Mouse (Mus musculus) kidney, adult 11 months (tissue): ENCODE data around the gene Guca1a.
"Not testable (repeated sequence)": the region's sequence is repeated elsewhere in the genome, so short reads cannot be mapped to it uniquely, and the experiment has no call there.

ENCODE experiments used
- DNase-seq: peaks from one replicate; pipeline ENCODE4 v3.0.0; 2022

The Guca1a gene

GRCm38 (mm10) chr17:47400451-47400850, at the start of gene Guca1a:
Gene Guca1a, minus strand, starts transcription at chr17:47400584.
- DNase-seq: no peak

- no peak for DNase-seq
Observed at GRCm38 (mm10) chr17:47449432-47449831, 49.0 kb upstream of the Guca1a start.

- no peak for DNase-seq
Observed at GRCm38 (mm10) chr17:47448523-47449372, 48.4 kb upstream of the Guca1a start.

- no peak for DNase-seq
Observed at GRCm38 (mm10) chr17:47446561-47446960, 46.2 kb upstream of the Guca1a start.

GRCm38 (mm10) chr17:47446025-47446424, 45.6 kb upstream of the Guca1a start:
- DNase-seq: no peak

- DNase-seq: no peak
Observed at GRCm38 (mm10) chr17:47445518-47445917, 45.1 kb upstream of the Guca1a start.

- DNase-seq: no peak
Observed at GRCm38 (mm10) chr17:47444113-47444512, 43.7 kb upstream of the Guca1a start.

GRCm38 (mm10) chr17:47442271-47442670, 41.9 kb upstream of the Guca1a start:
- DNase-seq: no peak

GRCm38 (mm10) chr17:47441296-47442051, 41.1 kb upstream of the Guca1a start:
- peak; percentile 70 for DNase-seq

- peak; percentile 67 for DNase-seq
Observed at GRCm38 (mm10) chr17:47440359-47440890, 40.0 kb upstream of the Guca1a start.

GRCm38 (mm10) chr17:47439396-47440028, 39.1 kb upstream of the Guca1a start:
- DNase-seq: peak; percentile 23

- no peak for DNase-seq
Observed at GRCm38 (mm10) chr17:47438611-47439010, 38.2 kb upstream of the Guca1a start.

- no peak for DNase-seq
Observed at GRCm38 (mm10) chr17:47436907-47437547, 36.6 kb upstream of the Guca1a start, which contains the start of gene 1700001C19Rik. Gene 1700001C19Rik, minus strand, starts transcription at chr17:47437376.

GRCm38 (mm10) chr17:47436156-47436906, 35.9 kb upstream of the Guca1a start, which contains the start of gene AI661453:
Gene AI661453, plus strand, starts transcription at chr17:47436615.
- peak; percentile 82 for DNase-seq

- no peak for DNase-seq
Observed at GRCm38 (mm10) chr17:47430815-47431214, 30.4 kb upstream of the Guca1a start.

GRCm38 (mm10) chr17:47428831-47429304, 28.5 kb upstream of the Guca1a start:
- DNase-seq: peak; percentile 25

- DNase-seq: no peak
Observed at GRCm38 (mm10) chr17:47427316-47427715, 26.9 kb upstream of the Guca1a start.

GRCm38 (mm10) chr17:47424186-47424585, 23.8 kb upstream of the Guca1a start:
- DNase-seq: no peak

GRCm38 (mm10) chr17:47422616-47423015, 22.2 kb upstream of the Guca1a start:
- DNase-seq: not testable (repeated sequence)

GRCm38 (mm10) chr17:47421566-47421965, 21.2 kb upstream of the Guca1a start:
- DNase-seq: no peak

- no peak for DNase-seq
Observed at GRCm38 (mm10) chr17:47420195-47420594, 19.8 kb upstream of the Guca1a start.
